Mouse (Mus musculus): ENCODE data around the gene Hsd17b12.

Gene Hsd17b12

DNA sequence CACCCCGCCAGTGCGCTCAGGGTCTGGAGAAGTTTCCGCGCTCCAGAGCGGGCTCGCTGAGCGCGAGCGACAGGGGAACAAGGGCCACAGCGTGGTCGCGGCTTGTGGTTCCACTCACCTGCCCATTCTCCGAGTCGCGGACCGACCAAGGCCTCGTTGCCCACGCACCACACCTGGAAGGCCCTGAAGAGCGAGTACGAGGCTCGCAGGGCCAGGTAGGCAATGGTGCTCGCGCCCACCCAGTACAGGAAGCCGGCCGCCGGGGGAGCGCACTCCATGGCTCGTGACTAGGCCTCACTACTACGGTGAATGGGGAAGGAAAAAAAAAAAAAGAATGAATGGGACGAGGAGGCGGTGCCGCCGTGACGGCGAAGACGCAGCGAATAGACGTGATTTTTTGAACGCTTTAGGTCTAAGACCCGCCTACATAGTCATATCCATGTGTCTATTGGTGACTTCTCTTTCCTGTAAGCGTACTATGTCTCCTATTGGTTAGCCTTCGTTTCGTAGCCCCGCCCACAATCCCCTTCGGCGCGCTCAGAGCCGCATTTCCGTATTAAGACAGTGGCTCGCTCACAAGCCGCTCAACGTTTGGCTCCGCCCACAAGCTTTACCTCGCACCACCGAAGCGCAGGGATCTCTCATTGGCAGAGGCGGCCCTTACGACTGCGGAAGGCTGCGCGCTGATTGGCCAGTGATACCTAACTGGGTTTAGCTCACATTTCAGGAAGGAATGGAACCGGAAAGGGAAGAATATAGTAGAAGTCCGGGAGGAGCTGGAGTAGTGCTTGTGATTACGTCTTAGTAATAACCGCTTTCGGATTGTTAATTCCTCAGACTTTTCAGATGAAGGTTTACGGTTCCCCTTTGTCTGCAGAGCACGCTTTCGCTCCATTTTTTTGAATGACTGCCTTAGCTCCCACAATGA, at the start of gene Hsd17b12:
TSS of gene Hsd17b12 (minus strand) at position 373 of the 928 bp plus-strand sequence.
- in situ Hi-C loops (cut with MboI; ENCODE audit: low pct_unique_long_range_greater_than_20kb in 1 of 2, low sequenced_read_pairs in 2 of 2, unreplicated experiment in 1 of 2): no loop called here

DNA sequence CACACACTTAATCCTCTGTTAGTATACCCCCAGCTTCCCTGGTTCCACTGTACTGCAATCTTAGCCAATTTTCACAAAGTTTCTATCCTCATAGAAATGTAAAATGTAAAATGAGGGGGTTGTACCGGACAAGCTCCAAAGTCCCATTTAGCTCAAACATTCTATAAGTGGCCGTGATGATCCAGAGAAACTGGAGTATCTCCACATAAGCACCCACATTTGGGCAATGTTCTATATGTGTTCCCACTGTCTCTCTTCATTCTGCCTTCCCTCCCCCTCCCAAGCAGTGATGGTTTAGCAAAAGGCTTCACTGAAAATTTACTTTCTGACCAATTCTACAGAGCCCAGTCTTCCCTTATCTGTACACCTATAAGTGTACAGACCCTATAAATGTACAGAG, 27.1 kb upstream of the Hsd17b12 start:
- in situ Hi-C loops (cut with MboI; ENCODE audit: low pct_unique_long_range_greater_than_20kb in 1 of 2, low sequenced_read_pairs in 2 of 2, unreplicated experiment in 1 of 2): no loop called here

DNA sequence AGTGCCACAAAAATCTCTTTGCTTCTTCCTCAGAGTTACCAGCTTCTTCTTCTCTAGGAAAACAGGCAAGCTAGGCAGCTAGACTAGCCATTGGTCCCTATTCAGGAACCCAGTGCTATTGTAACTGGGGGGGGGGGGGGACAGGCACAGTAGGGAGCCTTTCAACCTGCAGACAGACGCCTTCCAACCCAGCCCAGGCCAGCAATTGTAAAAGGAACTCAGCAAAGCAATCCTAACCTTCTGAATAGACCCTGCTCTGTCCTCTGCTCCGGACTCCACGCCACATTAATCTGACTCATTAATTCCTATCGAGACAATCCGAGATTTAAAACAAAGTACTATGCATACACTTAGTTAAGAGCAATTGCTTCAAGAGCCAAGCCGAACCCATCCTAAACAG, 26.4 kb upstream of the Hsd17b12 start:
- in situ Hi-C loops (cut with MboI; ENCODE audit: low pct_unique_long_range_greater_than_20kb in 1 of 2, low sequenced_read_pairs in 2 of 2, unreplicated experiment in 1 of 2): no loop called here

DNA sequence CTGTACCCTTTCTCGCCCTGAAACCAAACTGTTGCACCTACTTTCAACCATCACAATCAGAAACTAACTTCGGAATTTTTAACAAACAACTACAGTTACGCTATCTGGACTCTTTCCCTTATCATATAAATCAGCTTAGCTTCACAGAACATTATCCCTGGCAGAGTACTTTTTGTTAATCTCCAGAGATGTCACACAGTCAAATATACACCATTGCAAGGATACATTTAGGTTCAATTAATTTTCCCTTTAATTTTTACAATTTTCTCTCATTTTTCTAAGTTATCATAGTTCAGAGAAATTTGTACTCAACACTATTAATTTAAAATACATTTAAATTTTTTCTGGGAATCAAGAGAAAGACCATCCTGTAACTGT, 21.3 kb upstream of the Hsd17b12 start:
- in situ Hi-C loops (cut with MboI; ENCODE audit: low pct_unique_long_range_greater_than_20kb in 1 of 2, low sequenced_read_pairs in 2 of 2, unreplicated experiment in 1 of 2): no loop called here

DNA sequence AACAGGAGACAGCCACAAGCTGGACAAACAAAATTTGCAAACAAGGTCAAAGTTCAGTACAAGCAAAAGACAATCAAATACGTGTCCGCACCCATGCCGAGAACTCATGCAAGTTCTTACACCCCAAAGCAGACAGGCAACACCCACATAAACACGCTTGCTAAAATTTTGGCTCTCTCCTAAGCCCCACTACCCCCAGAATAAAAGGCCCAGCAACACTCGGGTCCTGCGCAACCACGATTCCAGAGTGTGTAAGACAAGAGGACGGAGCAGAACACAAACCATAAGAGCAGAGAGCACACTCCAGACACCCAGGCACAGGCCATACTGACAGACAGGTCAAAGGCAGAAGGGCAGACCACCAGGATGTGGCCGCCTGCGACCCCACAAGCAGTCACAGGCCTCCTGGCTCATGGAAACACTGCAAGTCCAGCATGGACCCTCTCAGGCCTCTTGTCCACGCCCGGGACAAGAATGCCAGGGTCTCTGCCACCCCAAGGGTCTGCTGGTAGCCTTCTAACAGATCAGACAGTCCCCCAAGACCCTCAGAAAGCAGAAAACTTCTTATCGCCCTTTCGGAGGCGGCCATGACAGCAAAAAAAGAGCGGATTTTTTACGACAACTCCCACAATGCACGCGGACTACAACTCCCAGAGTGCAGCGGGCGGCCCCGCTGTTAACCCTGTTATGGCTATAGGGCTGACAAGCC, 20.7 kb upstream of the Hsd17b12 start:
- in situ Hi-C loops (cut with MboI; ENCODE audit: low pct_unique_long_range_greater_than_20kb in 1 of 2, low sequenced_read_pairs in 2 of 2, unreplicated experiment in 1 of 2): no loop called here

DNA sequence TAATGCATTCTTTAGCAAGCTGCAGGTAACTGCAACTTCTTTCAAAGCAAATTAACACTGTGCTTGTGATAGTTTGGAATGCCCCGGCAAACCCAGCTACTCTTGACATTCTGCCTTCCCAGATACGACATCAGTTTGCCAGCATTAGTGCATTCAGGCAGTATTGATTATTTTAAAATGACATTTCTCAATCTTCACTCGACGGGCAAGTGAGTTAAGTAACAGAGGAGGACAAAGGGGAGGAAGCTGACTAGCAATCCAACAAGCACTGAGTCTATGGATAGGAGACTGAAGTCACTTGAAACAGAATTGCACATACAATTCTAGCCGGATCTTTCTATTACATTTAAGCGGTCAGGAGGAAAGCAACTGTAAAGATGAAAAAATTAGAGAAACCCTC, 19.5 kb upstream of the Hsd17b12 start:
- in situ Hi-C loops (cut with MboI; ENCODE audit: low pct_unique_long_range_greater_than_20kb in 1 of 2, low sequenced_read_pairs in 2 of 2, unreplicated experiment in 1 of 2): no loop called here

DNA sequence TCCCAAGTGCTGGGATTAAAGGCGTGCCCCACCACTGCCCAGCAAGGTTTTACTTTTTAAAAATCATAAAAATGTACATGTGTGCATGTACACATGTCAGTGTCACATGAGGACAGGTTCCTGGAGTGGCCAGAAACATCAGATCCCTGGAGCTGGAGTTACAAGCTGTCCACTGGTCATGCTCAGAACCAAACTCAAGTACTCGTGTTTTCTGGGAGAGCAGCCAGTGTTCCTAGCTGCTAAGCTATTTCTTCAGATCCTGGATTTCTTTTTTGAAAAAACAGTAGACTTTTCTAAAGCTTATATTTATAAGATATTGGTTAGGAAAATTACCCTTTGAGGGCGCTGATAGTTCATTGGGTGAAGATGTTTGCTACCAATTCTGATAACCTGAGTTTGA, 18.6 kb upstream of the Hsd17b12 start:
- in situ Hi-C loops (cut with MboI; ENCODE audit: low pct_unique_long_range_greater_than_20kb in 1 of 2, low sequenced_read_pairs in 2 of 2, unreplicated experiment in 1 of 2): no loop called here

DNA sequence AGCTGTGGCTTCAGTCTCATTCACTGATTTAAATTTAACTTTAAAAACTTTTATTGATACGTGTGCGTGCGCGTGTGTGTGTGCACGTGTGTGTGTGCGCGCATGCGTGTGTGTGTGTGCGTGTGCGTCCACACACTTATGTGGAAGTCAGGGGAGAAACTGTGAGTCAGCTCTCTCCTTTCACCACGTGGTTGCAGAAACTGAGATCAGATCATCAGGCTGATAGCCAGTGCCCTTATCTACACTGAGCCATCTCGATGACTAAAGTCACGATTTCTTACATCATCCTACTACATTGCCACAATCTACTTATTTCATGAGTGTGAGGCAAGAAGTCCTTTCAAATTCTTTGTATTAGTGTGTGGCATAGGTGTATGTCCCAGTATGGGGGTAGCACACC, 15.8 kb upstream of the Hsd17b12 start:
- in situ Hi-C loops (cut with MboI; ENCODE audit: low pct_unique_long_range_greater_than_20kb in 1 of 2, low sequenced_read_pairs in 2 of 2, unreplicated experiment in 1 of 2): no loop called here

DNA sequence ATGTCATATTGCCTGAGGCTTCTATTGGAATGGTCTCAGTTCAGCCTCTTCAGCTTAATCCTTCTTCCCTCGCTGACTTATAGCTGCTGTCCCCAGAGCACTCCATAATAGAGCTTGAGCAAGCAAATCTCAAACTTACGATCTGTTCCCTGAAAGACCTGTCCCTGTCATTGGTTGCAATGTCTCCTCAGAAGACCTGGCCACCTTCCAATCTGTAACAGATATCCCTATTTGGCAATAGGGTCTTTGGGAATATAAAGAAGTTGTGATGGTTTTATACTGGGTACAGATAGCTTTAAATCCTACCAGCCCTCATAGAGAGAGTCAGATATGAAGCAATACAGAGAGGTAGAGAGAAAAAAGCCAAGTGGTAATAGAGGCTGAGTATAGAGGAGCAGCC, 5.4 kb upstream of the Hsd17b12 start:
- in situ Hi-C loops (cut with MboI; ENCODE audit: low pct_unique_long_range_greater_than_20kb in 1 of 2, low sequenced_read_pairs in 2 of 2, unreplicated experiment in 1 of 2): no loop called here

DNA sequence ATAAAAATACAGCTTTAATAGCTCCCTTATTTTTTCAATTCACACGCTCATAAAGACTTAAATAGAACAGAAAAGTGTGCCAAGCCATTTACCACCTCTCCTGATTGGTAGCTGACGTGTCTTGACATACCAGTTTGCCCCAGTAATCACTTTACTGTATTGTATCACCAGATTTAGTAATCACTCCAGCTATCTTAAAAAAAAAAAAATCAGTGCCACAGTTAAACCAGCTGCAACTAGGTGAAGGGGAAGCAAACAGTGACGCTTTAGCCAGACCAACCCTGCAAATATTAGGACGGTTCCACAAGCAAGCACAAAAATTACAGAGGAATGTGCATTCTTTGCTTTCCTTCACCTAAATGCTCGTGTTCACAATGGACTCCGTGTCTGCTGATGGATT, 4.4 kb upstream of the Hsd17b12 start:
- in situ Hi-C loops (cut with MboI; ENCODE audit: low pct_unique_long_range_greater_than_20kb in 1 of 2, low sequenced_read_pairs in 2 of 2, unreplicated experiment in 1 of 2): no loop called here

DNA sequence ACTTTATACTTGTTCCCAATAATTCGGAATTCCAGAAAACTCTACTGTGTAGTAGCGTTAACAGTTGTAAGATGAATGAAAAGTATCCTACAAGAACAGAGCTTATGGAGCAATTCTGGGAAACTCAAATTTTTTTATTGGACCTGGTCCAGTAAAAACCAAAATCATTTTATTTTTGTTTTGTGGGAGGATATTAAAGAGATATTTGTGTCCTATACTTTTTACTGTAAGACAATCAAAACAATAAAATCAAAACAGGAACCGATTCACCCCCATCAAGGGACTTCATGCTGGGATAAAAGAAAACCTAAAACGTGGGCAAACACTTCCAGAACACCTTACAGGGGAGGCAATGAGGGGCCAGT, 738 bp upstream of the Hsd17b12 start:
- in situ Hi-C loops (cut with MboI; ENCODE audit: low pct_unique_long_range_greater_than_20kb in 1 of 2, low sequenced_read_pairs in 2 of 2, unreplicated experiment in 1 of 2): no loop called here

DNA sequence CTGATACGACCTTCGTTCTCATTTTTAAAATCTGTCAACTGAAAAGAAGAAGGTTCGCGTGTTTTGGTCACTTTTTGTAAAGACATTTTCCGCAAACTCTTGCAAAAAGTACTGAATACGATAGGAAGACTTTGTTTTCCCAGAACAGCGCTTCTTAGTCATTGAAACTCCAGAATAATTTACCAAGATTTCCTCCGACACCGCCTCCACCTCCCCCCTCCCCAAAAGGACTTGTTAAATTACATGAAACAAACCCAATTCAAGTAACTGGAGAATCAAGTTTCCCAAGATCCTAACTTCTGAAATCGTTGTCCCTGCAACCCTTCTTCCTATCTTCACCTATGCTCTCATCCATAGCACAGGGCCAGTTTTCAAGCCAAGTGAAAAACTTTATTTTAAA, 713 bp downstream of the Hsd17b12 start:
- in situ Hi-C loops (cut with MboI; ENCODE audit: low pct_unique_long_range_greater_than_20kb in 1 of 2, low sequenced_read_pairs in 2 of 2, unreplicated experiment in 1 of 2): no loop called here

DNA sequence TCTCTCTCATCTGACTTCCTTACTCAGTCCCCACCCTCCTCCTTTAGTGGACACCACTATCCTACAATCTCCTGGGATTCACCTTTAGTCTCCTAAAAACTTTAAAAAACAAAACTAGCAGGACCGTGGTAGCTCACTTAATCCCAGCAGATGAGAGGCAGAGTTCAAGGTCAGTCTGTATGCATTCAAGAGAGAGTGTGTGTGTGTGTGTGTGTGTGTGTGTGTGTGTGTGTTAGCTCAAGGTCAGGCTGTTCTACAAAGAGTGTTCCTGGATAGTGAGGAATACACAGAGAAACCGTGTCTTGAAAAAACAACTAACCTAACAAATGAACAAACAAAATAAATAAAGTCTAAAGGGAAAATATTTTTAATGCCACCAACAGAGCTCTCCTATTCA, 12.6 kb downstream of the Hsd17b12 start:
- in situ Hi-C loops (cut with MboI; ENCODE audit: low pct_unique_long_range_greater_than_20kb in 1 of 2, low sequenced_read_pairs in 2 of 2, unreplicated experiment in 1 of 2): no loop called here

DNA sequence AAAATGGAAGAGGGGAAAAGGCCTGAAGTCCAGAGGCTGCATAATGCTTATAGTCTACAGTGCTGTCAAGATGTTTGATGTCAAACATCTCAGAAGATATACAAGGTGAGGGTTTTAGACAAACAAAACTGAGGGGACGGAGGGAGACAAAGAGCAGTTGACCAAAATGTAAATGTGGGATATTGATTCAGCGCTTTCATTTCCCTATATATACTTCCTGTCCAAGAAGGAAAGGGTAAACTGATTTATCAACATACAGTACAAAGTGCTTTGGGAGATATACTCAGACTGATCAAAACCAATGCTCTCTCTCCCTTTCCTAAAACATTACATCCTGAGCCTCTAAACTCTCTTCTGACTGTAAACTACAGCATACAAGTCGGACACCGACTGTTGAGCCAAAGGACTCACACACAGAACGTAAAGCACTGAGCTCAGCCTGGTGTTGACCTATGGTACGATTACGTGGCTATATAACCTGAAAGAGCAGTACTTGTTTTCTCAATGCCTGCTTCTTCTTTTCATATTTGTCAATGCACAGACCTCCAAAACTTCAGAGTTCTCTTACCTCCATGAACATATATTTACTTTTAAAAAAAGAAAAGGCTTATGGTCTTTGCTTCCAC, 13.1 kb downstream of the Hsd17b12 start:
- in situ Hi-C loops (cut with MboI; ENCODE audit: low pct_unique_long_range_greater_than_20kb in 1 of 2, low sequenced_read_pairs in 2 of 2, unreplicated experiment in 1 of 2): no loop called here

DNA sequence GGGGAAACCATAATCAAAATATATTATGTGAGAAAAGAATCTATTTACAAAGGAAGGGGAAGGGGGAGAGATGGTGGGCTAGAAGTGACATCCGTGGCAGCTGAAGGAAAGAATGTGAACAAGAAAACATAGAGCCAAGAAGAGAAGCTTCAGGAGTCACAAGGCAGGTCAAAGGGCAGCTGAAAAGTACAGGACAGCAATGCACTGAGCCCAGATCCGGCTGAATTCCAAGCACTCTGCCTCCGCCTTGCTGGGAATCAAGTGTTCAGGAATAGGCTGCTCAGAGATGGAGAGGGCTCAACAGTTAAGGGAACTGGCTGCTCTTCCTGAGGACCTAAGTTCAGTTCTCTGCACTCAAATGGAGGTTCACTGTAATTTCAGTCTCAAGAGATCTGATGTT, 16.5 kb downstream of the Hsd17b12 start:
- in situ Hi-C loops (cut with MboI; ENCODE audit: low pct_unique_long_range_greater_than_20kb in 1 of 2, low sequenced_read_pairs in 2 of 2, unreplicated experiment in 1 of 2): no loop called here

DNA sequence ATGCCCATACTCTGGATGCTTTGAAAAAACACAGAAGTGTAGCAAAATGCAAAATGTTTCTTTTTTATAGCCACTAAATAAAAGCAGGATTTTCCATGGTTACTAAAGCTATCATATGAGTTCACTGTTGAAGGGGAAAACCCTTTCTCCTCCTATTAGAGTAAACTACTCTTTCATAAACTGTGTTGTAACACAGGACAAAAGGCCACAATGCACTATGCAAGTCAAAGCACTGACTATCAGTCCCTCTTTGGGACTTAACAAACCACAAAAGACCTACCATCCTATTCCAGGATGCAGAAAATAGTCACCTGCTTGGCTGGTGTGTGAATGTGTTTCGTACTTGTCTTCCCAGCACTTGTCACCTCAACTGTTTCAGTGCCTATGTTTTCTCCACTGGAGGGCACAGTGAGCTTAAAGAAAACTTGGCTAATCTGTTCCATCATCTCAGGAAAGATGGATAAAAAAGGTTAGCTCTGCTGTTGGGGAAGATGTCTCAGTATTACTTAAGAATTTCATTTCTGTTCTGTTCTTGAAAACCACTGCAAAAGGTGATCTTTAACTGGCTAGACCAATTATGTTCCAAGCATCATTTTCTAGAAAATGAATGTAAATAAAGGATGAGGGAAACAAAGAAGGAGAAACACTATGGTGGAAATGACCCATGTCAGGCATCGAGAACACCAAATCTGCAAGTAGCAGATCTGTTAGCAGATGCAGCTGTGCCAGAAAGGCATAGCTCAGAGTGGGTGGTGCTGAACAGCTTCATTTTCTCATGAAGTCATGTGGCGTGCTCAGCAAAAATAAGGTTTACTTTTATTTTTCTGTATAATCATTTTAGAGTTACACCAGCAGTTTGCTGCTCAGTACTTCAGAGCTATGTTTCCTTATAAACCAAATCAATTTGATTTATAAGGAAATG, 19.0 kb downstream of the Hsd17b12 start:
- in situ Hi-C loops (cut with MboI; ENCODE audit: low pct_unique_long_range_greater_than_20kb in 1 of 2, low sequenced_read_pairs in 2 of 2, unreplicated experiment in 1 of 2): no loop called here

DNA sequence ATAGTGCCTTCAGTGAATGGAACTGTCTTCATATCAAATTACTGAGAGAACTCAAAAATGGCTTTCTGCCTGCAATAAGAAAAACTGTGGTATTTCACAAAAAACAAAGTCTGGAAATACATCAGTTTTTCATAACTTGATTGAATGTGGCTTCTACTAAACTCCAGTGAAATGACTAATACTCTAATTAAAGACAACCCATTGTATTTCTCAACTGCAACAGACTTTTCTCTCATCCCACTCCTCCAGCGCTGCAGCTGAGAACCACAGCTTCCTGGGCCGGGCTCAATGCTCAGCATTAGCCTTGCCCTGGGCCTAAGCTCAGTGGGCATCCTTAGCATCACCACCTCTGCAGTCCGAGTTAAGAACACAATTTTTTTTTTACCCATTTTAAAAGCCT, 20.9 kb downstream of the Hsd17b12 start:
- in situ Hi-C loops (cut with MboI; ENCODE audit: low pct_unique_long_range_greater_than_20kb in 1 of 2, low sequenced_read_pairs in 2 of 2, unreplicated experiment in 1 of 2): no loop called here

DNA sequence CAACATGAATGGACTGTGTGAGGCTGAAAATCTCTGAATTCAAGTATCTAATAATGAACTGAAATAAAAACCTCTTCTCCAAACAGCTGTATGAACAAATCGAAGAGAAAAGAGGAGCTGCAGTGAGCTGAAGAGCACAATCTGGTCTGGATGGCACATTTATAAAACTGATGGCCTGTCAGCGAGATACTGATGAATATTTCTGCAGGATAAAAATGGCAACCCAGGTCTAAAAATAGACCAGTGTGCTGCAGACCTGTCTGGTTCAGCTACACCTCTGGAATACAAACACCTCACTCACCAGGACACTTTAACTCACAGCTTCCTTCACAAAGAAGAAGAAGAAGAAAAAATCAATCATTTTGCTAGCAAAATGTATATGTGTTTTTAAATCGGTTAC, 29.3 kb downstream of the Hsd17b12 start:
- in situ Hi-C loops (cut with MboI; ENCODE audit: low pct_unique_long_range_greater_than_20kb in 1 of 2, low sequenced_read_pairs in 2 of 2, unreplicated experiment in 1 of 2): no loop called here
